Mouse (Mus musculus) liver, adult 2 months (tissue): ENCODE measurements around the gene Tex14. TPM values are rescaled to one million over a fixed set of nuclear protein-coding genes. Genes with fewer than 3 reads are reported as not detected.
A peak's percentile ranks its signal among the peaks of the same experiment; 100 is the strongest.
"Not testable (repeated sequence)": the region's sequence is repeated elsewhere in the genome, so short reads cannot be mapped to it uniquely, and the experiment has no call there.

ENCODE experiments used
- DNase-seq: peaks from one replicate; pipeline ENCODE4 v3.0.0-alpha.2; 2011; ENCODE audit warnings: low read depth, low spot score; ENCODE audit errors: extremely low read depth
- H3K27ac ChIP-seq: fragments of 200-500 bp; replicated peaks from 2 replicates; pipeline ENCODE4 v1.5.1; 2012; ENCODE audit warnings: low read depth, mild to moderate bottlenecking, control low read depth, inconsistent platforms, low read length; ENCODE audit not compliant: insufficient read depth
- H3K27me3 ChIP-seq: fragments of 200-500 bp; 2 replicates; pipeline ENCODE4 v1.6.1; 2012; ENCODE audit warnings: mild to moderate bottlenecking, moderate library complexity, low read length, inconsistent platforms; ENCODE audit not compliant: control insufficient read depth, insufficient read depth
- H3K36me3 ChIP-seq: fragments of 200-500 bp; 2 replicates; pipeline ENCODE4 v1.6.1; 2012; ENCODE audit warnings: low read length, inconsistent platforms; ENCODE audit not compliant: control insufficient read depth, insufficient read depth
- H3K4me1 ChIP-seq: fragments of 200-500 bp; 2 replicates; pipeline ENCODE4 v1.6.1; 2011; ENCODE audit warnings: low read length; ENCODE audit not compliant: control insufficient read depth, insufficient read depth
- H3K4me3 ChIP-seq: fragments of 200-500 bp; 2 replicates; pipeline ENCODE4 v1.5.1; 2011; ENCODE audit warnings: low read depth, mild to moderate bottlenecking, control low read depth, low read length, moderate library complexity; ENCODE audit not compliant: insufficient read depth
- H3K79me2 ChIP-seq: fragments of 200-500 bp; 2 replicates; pipeline ENCODE4 v1.6.1; 2012; ENCODE audit warnings: inconsistent platforms, mild to moderate bottlenecking, low read length, moderate library complexity; ENCODE audit not compliant: control insufficient read depth, insufficient read depth
- H3K9ac ChIP-seq: fragments of 200-500 bp; 2 replicates; pipeline ENCODE4 v1.6.1; 2012; ENCODE audit warnings: low read depth, mild to moderate bottlenecking, control low read depth, inconsistent platforms, low read length
- CTCF ChIP-seq: fragments of 200-500 bp; IDR thresholded peaks from 2 replicates; pipeline ENCODE4 v1.5.1; 2011; ENCODE audit warnings: low read depth, low read length, control low read depth
- POLR2A ChIP-seq: fragments of 200-500 bp; IDR thresholded peaks from 2 replicates; pipeline ENCODE4 v1.6.1; 2011; ENCODE audit warnings: low read length, control low read depth; ENCODE audit not compliant: insufficient read depth; ENCODE audit errors: extremely low read depth
- WGBS: fragments of 180-500 bp; shearing (Covaris S2); methylation state at CpG from one replicate; pipeline ENCODE4 v1.1.7; 2018; 5-methylcytosine and 5-hydroxymethylcytosine counted together
- polyA plus RNA-seq: library from polyadenylated mRNA; depleted of rRNA; stranded (reverse); fragments of >200 nt; gene quantifications from 2 replicates; pipeline ENCODE4 v1.2.3, GENCODE M21; 2012
- total RNA-seq: library from RNA; depleted of rRNA; stranded (reverse); fragments of >200 nt; gene quantifications from 2 replicates; pipeline ENCODE4 v1.2.3, GENCODE M21; 2014

Tex14 gene
- total and polyA plus RNA-seq, 2 experiments, result 0.02 to 0.28 TPM

GRCm38 (mm10) chr11:87436326-87437232 lies 31.7 kb downstream of the Tex14 start:
- Histone ChIP-seq H3K27me3 (no peaks in the 10 kb centered on the region), H3K79me2 (no peaks in the 10 kb centered on the region), H3K4me1 (no peaks in the 10 kb centered on the region), H3K27ac (no peak overlapping the region), H3K4me3 (no peak overlapping the region), H3K36me3 (no peaks in the 10 kb centered on the region), H3K9ac (no peak overlapping the region)
- no peak for DNase-seq
- TF ChIP-seq POLR2A, result no peak
- TF ChIP-seq CTCF, result no peak
- 82% methylated on average over 5 of the region's 5 CpGs for WGBS

GRCm38 (mm10) chr11:87439796-87440420 lies 35.0 kb downstream of the Tex14 start:
- H3K36me3 ChIP-seq, result no peaks in the 10 kb centered on the region
- TF ChIP-seq POLR2A (no peak), CTCF (no peak)
- H3K79me2 ChIP-seq, result no peaks in the 10 kb centered on the region
- no peak overlapping the region for H3K4me3 ChIP-seq
- H3K4me1 ChIP-seq, result peaks cover 3% of the 10 kb centered on the region; the same call in 1 of the 2 replicates
- H3K27me3 ChIP-seq, result no peaks in the 10 kb centered on the region
- no peak overlapping the region for H3K9ac ChIP-seq
- no peak overlapping the region for H3K27ac ChIP-seq
- DNase-seq, result no peak
- 88% methylated on average over 10 of the region's 10 CpGs for WGBS

- TF ChIP-seq CTCF, result peak; percentile 12; the same call in 1 of the 2 replicates
- not testable (repeated sequence) for H3K36me3 ChIP-seq, H3K79me2 ChIP-seq, H3K4me1 ChIP-seq, H3K27me3 ChIP-seq
- DNase-seq, result peak; percentile 69
- H3K9ac ChIP-seq, result peak overlapping the region; percentile 85
- peak overlapping the region; percentile 53; the same call in 1 of the 2 replicates for H3K4me3 ChIP-seq
- H3K27ac ChIP-seq, result peak overlapping the region; percentile 90
- WGBS, result 1% methylated on average over 34 of the region's 62 CpGs
Observed at GRCm38 (mm10) chr11:87442643-87443372, 37.9 kb downstream of the Tex14 start.

GRCm38 (mm10) chr11:87443373-87443883 lies 38.6 kb downstream of the Tex14 start:
- Histone ChIP-seq H3K79me2 (no peaks in the 10 kb centered on the region), H3K36me3 (no peaks in the 10 kb centered on the region), H3K4me3 (no peak overlapping the region), H3K4me1 (peaks cover 3% of the 10 kb centered on the region; the same call in 1 of the 2 replicates), H3K9ac (no peak overlapping the region), H3K27me3 (no peaks in the 10 kb centered on the region), H3K27ac (0 out of 2 replicates have a peak overlapping the region, but pooled peaks have one; percentile 29)
- WGBS, result 0% methylated on average over 5 of the region's 5 CpGs
- TF ChIP-seq CTCF, result no peak
- no peak for TF ChIP-seq POLR2A
- peak; percentile 99 for DNase-seq

- not testable (repeated sequence) for H3K27me3 ChIP-seq, H3K27ac ChIP-seq, DNase-seq, H3K9ac ChIP-seq, H3K79me2 ChIP-seq, H3K4me1 ChIP-seq, H3K4me3 ChIP-seq, H3K36me3 ChIP-seq
- WGBS, result 51% methylated on average over 10 of the region's 10 CpGs
Observed at GRCm38 (mm10) chr11:87444056-87444455, 39.2 kb downstream of the Tex14 start.
